Mouse (Mus musculus): ENCODE measurements around the gene Methig1. TPM values are rescaled to one million over a fixed set of nuclear protein-coding genes. Genes with fewer than 3 reads are reported as not detected.
"Not testable (repeated sequence)": the region's sequence is repeated elsewhere in the genome, so short reads cannot be mapped to it uniquely, and the experiment has no call there.

Methig1 gene
- polyA plus RNA-seq, 1 experiment from 2014 or later: not detected

- no peak overlapping the region for H3K4me3 ChIP-seq
- H3K4me2 ChIP-seq: no peak overlapping the region
- no peaks in the 10 kb centered on the region for H3K4me1 ChIP-seq (replicated peaks)
- no peaks in the 10 kb centered on the region for H3K27me3 ChIP-seq
- no peaks in the 10 kb centered on the region for H3K9me3 ChIP-seq
- 48% methylated on average over 2 of the region's 2 CpGs for WGBS
- ATAC-seq (ENCODE audit: low FRiP score, low read depth): no peak
- H3K36me3 ChIP-seq: no peaks in the 10 kb centered on the region
- no peak overlapping the region for H3K9ac ChIP-seq
- no peak overlapping the region for H3K27ac ChIP-seq (replicated peaks)
Observed at GRCm38 (mm10) chr15:100349496-100349895, 3.5 kb upstream of the Methig1 start.

GRCm38 (mm10) chr15:100351501-100352060 lies 1.4 kb upstream of the Methig1 start:
- ATAC-seq (ENCODE audit: low FRiP score, low read depth): no peak

GRCm38 (mm10) chr15:100353399-100353798 lies 450 bp downstream of the Methig1 start:
- H3K9ac ChIP-seq; ATAC-seq (ENCODE audit: low FRiP score, low read depth); H3K4me2 ChIP-seq; H3K4me3 ChIP-seq; H3K36me3 ChIP-seq; H3K9me3 ChIP-seq; H3K27me3 ChIP-seq; H3K27ac ChIP-seq (replicated peaks); H3K4me1 ChIP-seq (replicated peaks): not testable (repeated sequence)
- 93% methylated on average over 22 of the region's 22 CpGs for WGBS

More at GRCm38 (mm10) chr15:100351501-100352060, 1.4 kb upstream of the Methig1 start:
- Histone ChIP-seq H3K4me1 (replicated peaks) (no peaks in the 10 kb centered on the region), H3K27me3 (no peaks in the 10 kb centered on the region), H3K9ac (no peak overlapping the region), H3K36me3 (no peaks in the 10 kb centered on the region), H3K27ac (replicated peaks) (no peak overlapping the region), H3K9me3 (no peaks in the 10 kb centered on the region), H3K4me3 (no peak overlapping the region), H3K4me2 (no peak overlapping the region)
- WGBS: 86% methylated on average over 6 of the region's 6 CpGs

GRCm38 (mm10) chr15:100355876-100356275 lies 2.9 kb downstream of the Methig1 start:
- H3K36me3 ChIP-seq: no peaks in the 10 kb centered on the region
- H3K4me1 ChIP-seq (replicated peaks): no peaks in the 10 kb centered on the region
- H3K4me3 ChIP-seq: no peak overlapping the region
- H3K27ac ChIP-seq (replicated peaks): no peak overlapping the region
- H3K9me3 ChIP-seq: no peaks in the 10 kb centered on the region
- ATAC-seq (ENCODE audit: low FRiP score, low read depth): no peak
- 88% methylated on average over 5 of the region's 5 CpGs for WGBS
- H3K27me3 ChIP-seq: no peaks in the 10 kb centered on the region
- no peak overlapping the region for H3K4me2 ChIP-seq
- H3K9ac ChIP-seq: no peak overlapping the region

- no peak within 1 kb of the TSS for H3K4me3 ChIP-seq
- no peaks in the 10 kb centered on the region for H3K36me3 ChIP-seq
- 78% methylated on average over 7 of the region's 7 CpGs for whole genome bisulfite sequencing
- H3K9me3 ChIP-seq: no peaks in the 10 kb centered on the region
- no peaks in the 10 kb centered on the region for H3K27me3 ChIP-seq
- H3K4me2 ChIP-seq: no peak within 1 kb of the TSS
- ATAC-seq (ENCODE audit: low FRiP score, low read depth): no peak
- no peak within 1 kb of the TSS for H3K9ac ChIP-seq
- no peaks in the 10 kb centered on the region for H3K4me1 ChIP-seq (replicated peaks)
- H3K27ac ChIP-seq (replicated peaks): no peak within 1 kb of the TSS
Observed at GRCm38 (mm10) chr15:100364242-100364641, 11.3 kb downstream of the Methig1 start, which contains the start of gene Higd1c. Gene Higd1c, plus strand, starts transcription at chr15:100364542.

GRCm38 (mm10) chr15:100365967-100366366 lies 13.0 kb downstream of the Methig1 start:
- not testable (repeated sequence) for H3K4me1 ChIP-seq (replicated peaks); H3K27me3 ChIP-seq; H3K4me2 ChIP-seq; H3K27ac ChIP-seq (replicated peaks); H3K9me3 ChIP-seq; ATAC-seq (ENCODE audit: low FRiP score, low read depth); H3K36me3 ChIP-seq; H3K9ac ChIP-seq; H3K4me3 ChIP-seq
- 46% methylated on average over 9 of the region's 9 CpGs for WGBS

GRCm38 (mm10) chr15:100367119-100367518 lies 14.2 kb downstream of the Methig1 start:
- H3K27ac ChIP-seq (replicated peaks): no peak overlapping the region
- no peak for ATAC-seq (ENCODE audit: low FRiP score, low read depth)
- no peaks in the 10 kb centered on the region for H3K9me3 ChIP-seq
- no peak overlapping the region for H3K4me2 ChIP-seq
- H3K36me3 ChIP-seq: no peaks in the 10 kb centered on the region
- no peak overlapping the region for H3K4me3 ChIP-seq
- H3K27me3 ChIP-seq: no peaks in the 10 kb centered on the region
- no peak overlapping the region for H3K9ac ChIP-seq
- 70% methylated on average over 7 of the region's 7 CpGs for WGBS
- no peaks in the 10 kb centered on the region for H3K4me1 ChIP-seq (replicated peaks)

- Histone ChIP-seq H3K36me3 (no peaks in the 10 kb centered on the region), H3K9me3 (no peaks in the 10 kb centered on the region), H3K9ac (no peak overlapping the region), H3K4me1 (replicated peaks) (no peaks in the 10 kb centered on the region), H3K27me3 (no peaks in the 10 kb centered on the region), H3K27ac (replicated peaks) (no peak overlapping the region), H3K4me3 (no peak overlapping the region), H3K4me2 (no peak overlapping the region)
- 41% methylated on average over 5 of the region's 5 CpGs for WGBS
- ATAC-seq (ENCODE audit: low FRiP score, low read depth): no peak
Observed at GRCm38 (mm10) chr15:100375066-100375465, 22.1 kb downstream of the Methig1 start.

- H3K27ac ChIP-seq (replicated peaks); H3K4me3 ChIP-seq; H3K4me1 ChIP-seq (replicated peaks); H3K4me2 ChIP-seq; H3K9ac ChIP-seq; H3K27me3 ChIP-seq; ATAC-seq (ENCODE audit: low FRiP score, low read depth); H3K36me3 ChIP-seq; H3K9me3 ChIP-seq: not testable (repeated sequence)
- 35% methylated on average over 4 of the region's 9 CpGs for WGBS
Observed at GRCm38 (mm10) chr15:100377847-100378505, 25.0 kb downstream of the Methig1 start.

- Histone ChIP-seq H3K9me3 (no peaks in the 10 kb centered on the region), H3K27ac (replicated peaks) (no peak overlapping the region), H3K9ac (no peak overlapping the region), H3K36me3 (no peaks in the 10 kb centered on the region), H3K4me3 (no peak overlapping the region), H3K4me2 (no peak overlapping the region), H3K4me1 (replicated peaks) (no peaks in the 10 kb centered on the region), H3K27me3 (no peaks in the 10 kb centered on the region)
- no peak for ATAC-seq (ENCODE audit: low FRiP score, low read depth)
- WGBS: 87% methylated on average over 8 of the region's 8 CpGs
Observed at GRCm38 (mm10) chr15:100379658-100380057, 26.7 kb downstream of the Methig1 start.

GRCm38 (mm10) chr15:100380104-100380503 lies 27.2 kb downstream of the Methig1 start:
- Histone ChIP-seq H3K4me2 (no peak overlapping the region), H3K4me3 (no peak overlapping the region), H3K27me3 (no peaks in the 10 kb centered on the region), H3K9me3 (no peaks in the 10 kb centered on the region), H3K36me3 (no peaks in the 10 kb centered on the region), H3K9ac (no peak overlapping the region), H3K27ac (replicated peaks) (no peak overlapping the region), H3K4me1 (replicated peaks) (no peaks in the 10 kb centered on the region)
- ATAC-seq (ENCODE audit: low FRiP score, low read depth): no peak
- 66% methylated on average over 2 of the region's 2 CpGs for WGBS

GRCm38 (mm10) chr15:100385705-100386104 lies 32.8 kb downstream of the Methig1 start:
- ATAC-seq (ENCODE audit: low FRiP score, low read depth): no peak
- 94% methylated on average over 9 of the region's 9 CpGs for WGBS

More at GRCm38 (mm10) chr15:100385705-100386104, 32.8 kb downstream of the Methig1 start:
- H3K4me2 ChIP-seq: no peak overlapping the region
- no peaks in the 10 kb centered on the region for H3K27me3 ChIP-seq
- no peak overlapping the region for H3K27ac ChIP-seq (replicated peaks)
- H3K9ac ChIP-seq: no peak overlapping the region
- H3K9me3 ChIP-seq: no peaks in the 10 kb centered on the region
- no peaks in the 10 kb centered on the region for H3K36me3 ChIP-seq
- H3K4me3 ChIP-seq: no peak overlapping the region
- no peaks in the 10 kb centered on the region for H3K4me1 ChIP-seq (replicated peaks)

Data from hindbrain, embryonic 15.5 days (tissue).